Mouse (Mus musculus): ENCODE data around the gene Srsf5. TPM values are rescaled to one million over a fixed set of nuclear protein-coding genes. Genes with fewer than 3 reads are reported as not detected.
"Not testable (repeated sequence)": the region's sequence is repeated elsewhere in the genome, so short reads cannot be mapped to it uniquely, and the experiment has no call there.

Srsf5 gene
- 100 to 1,000 TPM in 2 of 4 experiments, 10 to 100 TPM in 2; 48.9 to 134 (median 96.9) TPM for total RNA-seq (2022)

GRCm38 (mm10) chr12:80945334-80945995, at the start of gene Srsf5:
Gene Srsf5 (plus strand): TSS chr12:80945504.
- peak; percentile 98 to 99 for DNase-seq (ENCODE audit: low spot score in 2 of 2)

- no peak for DNase-seq (ENCODE audit: low spot score in 2 of 2)
Observed at GRCm38 (mm10) chr12:80909631-80910030, 35.7 kb upstream of the Srsf5 start.

GRCm38 (mm10) chr12:80917764-80918163, 27.5 kb upstream of the Srsf5 start:
- no peak for DNase-seq (ENCODE audit: low spot score in 2 of 2)

- no peak for DNase-seq (ENCODE audit: low spot score in 2 of 2)
Observed at GRCm38 (mm10) chr12:80921301-80921700, 24.0 kb upstream of the Srsf5 start.

GRCm38 (mm10) chr12:80922869-80923268, 22.4 kb upstream of the Srsf5 start:
- no peak for DNase-seq (ENCODE audit: low spot score in 2 of 2)

- no peak for DNase-seq (ENCODE audit: low spot score in 2 of 2)
Observed at GRCm38 (mm10) chr12:80923602-80924001, 21.7 kb upstream of the Srsf5 start.

- DNase-seq (ENCODE audit: low spot score in 2 of 2), result no peak
Observed at GRCm38 (mm10) chr12:80924205-80924604, 21.1 kb upstream of the Srsf5 start.

- no peak for DNase-seq (ENCODE audit: low spot score in 2 of 2)
Observed at GRCm38 (mm10) chr12:80925919-80926318, 19.4 kb upstream of the Srsf5 start.

GRCm38 (mm10) chr12:80926550-80926949, 18.8 kb upstream of the Srsf5 start:
- no peak for DNase-seq (ENCODE audit: low spot score in 2 of 2)

- no peak for DNase-seq (ENCODE audit: low spot score in 2 of 2)
Observed at GRCm38 (mm10) chr12:80927518-80927917, 17.8 kb upstream of the Srsf5 start.

GRCm38 (mm10) chr12:80928881-80929280, 16.4 kb upstream of the Srsf5 start:
- no peak for DNase-seq (ENCODE audit: low spot score in 2 of 2)

GRCm38 (mm10) chr12:80930141-80930540, 15.2 kb upstream of the Srsf5 start:
- DNase-seq (ENCODE audit: low spot score in 2 of 2), result no peak

GRCm38 (mm10) chr12:80931402-80932140, 13.7 kb upstream of the Srsf5 start:
- no peak for DNase-seq (ENCODE audit: low spot score in 2 of 2)

GRCm38 (mm10) chr12:80932865-80933264, 12.4 kb upstream of the Srsf5 start:
- no peak for DNase-seq (ENCODE audit: low spot score in 2 of 2)

- no peak for DNase-seq (ENCODE audit: low spot score in 2 of 2)
Observed at GRCm38 (mm10) chr12:80936751-80937150, 8.6 kb upstream of the Srsf5 start.

GRCm38 (mm10) chr12:80937331-80938029, 7.8 kb upstream of the Srsf5 start:
- no peak for DNase-seq (ENCODE audit: low spot score in 2 of 2)

- no peak for DNase-seq (ENCODE audit: low spot score in 2 of 2)
Observed at GRCm38 (mm10) chr12:80938642-80939041, 6.7 kb upstream of the Srsf5 start.

- DNase-seq (ENCODE audit: low spot score in 2 of 2), result no peak
Observed at GRCm38 (mm10) chr12:80939165-80939564, 6.1 kb upstream of the Srsf5 start.

GRCm38 (mm10) chr12:80941886-80942285, 3.4 kb upstream of the Srsf5 start:
- DNase-seq (ENCODE audit: low spot score in 2 of 2), result no peak

- no peak for DNase-seq (ENCODE audit: low spot score in 2 of 2)
Observed at GRCm38 (mm10) chr12:80943395-80943794, 1.9 kb upstream of the Srsf5 start.

GRCm38 (mm10) chr12:80944204-80944603, 1.1 kb upstream of the Srsf5 start:
- no peak for DNase-seq (ENCODE audit: low spot score in 2 of 2)

- DNase-seq (ENCODE audit: low spot score in 2 of 2), result not testable (repeated sequence)
Observed at GRCm38 (mm10) chr12:80944963-80945333, 356 bp upstream of the Srsf5 start.
